Mouse (Mus musculus) hindbrain, postnatal 0 days (tissue): Measurements from ENCODE around the gene Csk. TPM values are rescaled to one million over a fixed set of nuclear protein-coding genes. Genes with fewer than 3 reads are reported as not detected.
A peak's percentile ranks its signal among the peaks of the same experiment; 100 is the strongest.

ENCODE experiments used
- ATAC-seq: fragments of 200-750 bp; cut with Nextera tagmentation; 2 replicates; pipeline ENCODE4 v1.8.0; 2017; ENCODE audit warnings: mild to moderate bottlenecking, moderate TSS enrichment, moderate library complexity
- DNase-seq: peaks from one replicate; pipeline ENCODE4 v3.0.0-alpha.2; 2015; ENCODE audit warnings: low spot score
- H3K27ac ChIP-seq: fragments of 300-500 bp; sonication (generic); 2 replicates; pipeline ENCODE4 v1.5.1; 2014; ENCODE audit warnings: mild to moderate bottlenecking
- H3K27me3 ChIP-seq: fragments of 300-500 bp; sonication (generic); 2 replicates; pipeline ENCODE4 v1.6.1; 2014; ENCODE audit warnings: low read length, mixed read lengths; ENCODE audit not compliant: insufficient read depth
- H3K36me3 ChIP-seq: fragments of 300-500 bp; sonication (generic); 2 replicates; pipeline ENCODE4 v1.6.1; 2014; ENCODE audit warnings: low read length, mixed read lengths; ENCODE audit not compliant: insufficient read depth
- H3K4me1 ChIP-seq: fragments of 300-500 bp; sonication (generic); 2 replicates; pipeline ENCODE4 v1.6.1; 2014; ENCODE audit warnings: antibody characterized with exemption, low read length, mixed read lengths; ENCODE audit not compliant: insufficient read depth
- H3K4me2 ChIP-seq: fragments of 300-500 bp; sonication (generic); 2 replicates; pipeline ENCODE4 v1.6.1; 2014; ENCODE audit warnings: low read depth, mild to moderate bottlenecking, low read length, moderate library complexity, mixed read lengths
- H3K4me3 ChIP-seq: fragments of 300-500 bp; sonication (generic); 2 replicates; pipeline ENCODE4 v1.5.1; 2014; ENCODE audit warnings: low read length
- H3K9ac ChIP-seq: fragments of 300-500 bp; sonication (generic); replicated peaks from 2 replicates; pipeline ENCODE4 v1.6.1; 2014; ENCODE audit warnings: mild to moderate bottlenecking, low read length, moderate library complexity, mixed read lengths
- H3K9me3 ChIP-seq: fragments of 300-500 bp; sonication (generic); 2 replicates; pipeline ENCODE4 v1.6.1; 2016; ENCODE audit warnings: low read length, mixed read lengths
- CTCF ChIP-seq: IDR thresholded peaks from 2 replicates; pipeline ENCODE4 v1.5.1; 2016; ENCODE audit warnings: antibody characterized with exemption, control low read depth, low read depth
- WGBS: fragments of 180-500 bp; shearing (Covaris S2); extraction: QIAGEN DNeasy Blood & Tissue Kit; methylation state at CpG from one replicate; pipeline ENCODE4 v1.1.7; 2014; 5-methylcytosine and 5-hydroxymethylcytosine counted together
- polyA plus RNA-seq: library from polyadenylated mRNA; unstranded; fragments of >200 nt; fragmentation: Nextera tagmentation; extraction: Ambion mirVana; gene quantifications from 2 replicates; pipeline ENCODE4 v1.2.1, GENCODE M21; 2015
- total RNA-seq: library from RNA; depleted of rRNA; stranded (reverse); fragments of >200 nt; gene quantifications from 2 replicates; pipeline ENCODE4 v1.2.3, GENCODE M21; 2014

Gene Csk
- total and polyA plus RNA-seq, 2 experiments from 2014 or later = 44.4 to 129 TPM

DNA sequence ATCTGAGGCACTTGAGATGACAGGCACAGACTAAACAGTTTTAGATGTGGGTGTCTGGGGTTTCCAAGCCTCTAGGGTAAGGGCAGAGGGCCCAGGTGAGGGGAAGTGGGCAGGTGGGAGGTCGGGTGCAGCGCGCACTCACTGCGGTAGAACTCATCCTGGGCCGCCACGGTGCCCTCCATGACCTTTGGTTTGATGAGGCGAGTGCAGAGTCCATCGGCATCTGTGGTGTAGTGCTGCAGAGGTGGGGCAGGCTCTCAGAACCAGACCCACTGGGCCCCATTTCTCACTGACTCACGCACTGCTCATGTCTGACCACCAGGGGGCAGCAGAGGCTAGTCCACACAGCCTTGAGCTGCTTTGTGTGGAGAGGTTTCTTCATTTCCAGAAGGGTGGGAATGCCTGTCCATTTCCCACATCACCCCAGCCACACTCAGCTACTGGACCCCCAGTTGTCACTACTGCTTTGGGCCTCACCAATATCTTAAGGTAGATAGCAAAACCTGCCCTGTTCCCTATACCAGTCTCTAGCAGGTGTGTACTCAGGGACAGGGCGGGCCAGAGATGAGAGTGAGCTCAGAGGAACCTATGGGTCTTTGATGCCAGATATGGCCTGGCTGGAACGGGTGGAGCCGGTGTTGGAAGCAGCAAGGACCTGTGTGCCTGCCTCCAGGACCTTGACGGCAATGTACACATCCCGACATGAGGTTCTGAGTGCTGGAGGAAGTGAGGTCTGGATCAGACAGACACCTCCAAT is 24.1 kb downstream of the Csk start:
- peaks cover 64% of the 10 kb centered on the region for H3K36me3 ChIP-seq
- H3K4me1 ChIP-seq = no peaks in the 10 kb centered on the region; the same call in 1 of the 2 replicates
- 73% methylated on average over 14 of the region's 14 CpGs for WGBS
- no peaks in the 10 kb centered on the region for H3K9me3 ChIP-seq
- peak; percentile 80 for ATAC-seq
- H3K27ac ChIP-seq = peak overlapping the region; percentile 27; the same call in 1 of the 2 replicates
- no peak overlapping the region for H3K4me3 ChIP-seq
- H3K4me2 ChIP-seq = no peak overlapping the region
- DNase-seq = peak; percentile 84
- H3K9ac ChIP-seq = no peak overlapping the region
- peak; percentile 99 for TF ChIP-seq CTCF
- no peaks in the 10 kb centered on the region for H3K27me3 ChIP-seq

DNA sequence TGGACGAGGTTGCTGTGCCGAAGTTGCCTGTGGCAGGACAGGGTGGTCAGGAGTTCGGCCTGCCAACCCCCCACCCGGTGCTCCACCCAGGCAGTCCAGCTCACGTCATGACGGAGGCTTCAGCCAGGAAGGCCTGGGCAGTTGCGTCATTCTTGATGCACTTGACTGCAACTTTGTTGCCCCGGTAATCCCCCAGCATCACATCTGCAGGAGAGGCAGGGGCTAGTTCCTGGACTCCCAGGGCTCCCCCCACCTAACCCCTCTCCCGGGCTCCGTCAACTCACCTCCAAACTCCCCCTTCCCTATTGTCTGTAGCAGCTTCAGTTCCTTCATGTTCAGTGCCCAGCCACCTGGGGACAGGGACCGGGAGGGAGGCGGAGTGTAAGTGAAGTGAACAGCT is 24.7 kb downstream of the Csk start:
- H3K4me2 ChIP-seq = no peak overlapping the region
- H3K4me1 ChIP-seq = no peaks in the 10 kb centered on the region

DNA sequence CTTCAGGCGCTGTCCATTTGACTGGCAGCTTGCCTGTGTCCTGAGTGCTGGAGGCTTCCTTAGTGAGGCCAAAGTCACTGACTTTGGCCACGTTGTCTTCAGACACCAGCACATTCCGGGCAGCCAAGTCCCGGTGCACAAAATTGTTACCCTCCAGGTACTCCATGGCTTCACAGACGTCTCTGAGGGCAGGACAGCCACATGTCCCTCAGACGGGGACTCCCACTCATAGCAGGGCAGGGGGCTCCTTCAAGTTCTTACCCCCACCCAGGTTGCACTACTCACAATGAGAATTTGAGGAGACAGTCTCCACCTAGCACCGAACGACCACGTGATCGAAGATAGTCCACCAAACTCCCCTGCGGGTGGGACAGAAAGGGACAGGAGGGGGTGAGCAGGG is 25.5 kb downstream of the Csk start:
- no peak overlapping the region for H3K4me3 ChIP-seq
- H3K9ac ChIP-seq = no peak overlapping the region
- H3K36me3 ChIP-seq = peaks cover 64% of the 10 kb centered on the region
- no peak for TF ChIP-seq CTCF
- no peak overlapping the region for H3K27ac ChIP-seq
- H3K27me3 ChIP-seq = no peaks in the 10 kb centered on the region
- WGBS = 94% methylated on average over 11 of the region's 11 CpGs
- H3K4me1 ChIP-seq = no peaks in the 10 kb centered on the region
- ATAC-seq = no peak
- DNase-seq = no peak
- no peak overlapping the region for H3K4me2 ChIP-seq
- H3K9me3 ChIP-seq = no peaks in the 10 kb centered on the region

More for the DNA sequence above, 24.7 kb downstream of the Csk start:
- Histone ChIP-seq H3K9me3 (no peaks in the 10 kb centered on the region), H3K27ac (no peak overlapping the region), H3K9ac (no peak overlapping the region), H3K36me3 (peaks cover 64% of the 10 kb centered on the region), H3K27me3 (no peaks in the 10 kb centered on the region), H3K4me3 (no peak overlapping the region)
- WGBS = 89% methylated on average over 12 of the region's 12 CpGs
- no peak for TF ChIP-seq CTCF
- DNase-seq (no peak), ATAC-seq (no peak)

DNA sequence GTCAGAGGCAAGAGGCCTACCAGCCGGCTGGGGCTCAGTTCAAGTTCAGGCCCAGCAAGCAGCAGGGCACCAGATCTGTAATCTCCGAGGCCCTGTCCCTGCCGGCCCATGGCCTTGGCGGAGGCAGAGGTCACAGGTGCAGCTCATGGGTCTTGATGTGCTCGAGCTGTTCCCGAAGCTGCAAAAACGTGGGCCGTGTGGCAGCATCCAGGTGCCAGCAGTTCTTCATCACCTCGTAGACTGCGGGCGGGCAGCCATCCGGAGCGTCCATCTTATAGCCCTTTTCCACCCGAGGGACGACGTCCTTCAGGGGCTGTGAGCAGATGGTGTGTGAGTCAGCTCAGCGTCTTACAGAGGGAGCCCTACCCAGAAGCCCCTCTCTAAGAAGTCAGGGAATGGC is 26.2 kb downstream of the Csk start:
- H3K4me1 ChIP-seq = no peaks in the 10 kb centered on the region
- no peak overlapping the region for H3K4me2 ChIP-seq
- 80% methylated on average over 17 of the region's 17 CpGs for WGBS
- H3K4me3 ChIP-seq = no peak overlapping the region
- no peaks in the 10 kb centered on the region for H3K9me3 ChIP-seq
- no peak for TF ChIP-seq CTCF
- peaks cover 64% of the 10 kb centered on the region for H3K36me3 ChIP-seq
- no peak for DNase-seq
- no peak overlapping the region for H3K9ac ChIP-seq
- ATAC-seq = no peak
- no peaks in the 10 kb centered on the region for H3K27me3 ChIP-seq
- H3K27ac ChIP-seq = no peak overlapping the region

DNA sequence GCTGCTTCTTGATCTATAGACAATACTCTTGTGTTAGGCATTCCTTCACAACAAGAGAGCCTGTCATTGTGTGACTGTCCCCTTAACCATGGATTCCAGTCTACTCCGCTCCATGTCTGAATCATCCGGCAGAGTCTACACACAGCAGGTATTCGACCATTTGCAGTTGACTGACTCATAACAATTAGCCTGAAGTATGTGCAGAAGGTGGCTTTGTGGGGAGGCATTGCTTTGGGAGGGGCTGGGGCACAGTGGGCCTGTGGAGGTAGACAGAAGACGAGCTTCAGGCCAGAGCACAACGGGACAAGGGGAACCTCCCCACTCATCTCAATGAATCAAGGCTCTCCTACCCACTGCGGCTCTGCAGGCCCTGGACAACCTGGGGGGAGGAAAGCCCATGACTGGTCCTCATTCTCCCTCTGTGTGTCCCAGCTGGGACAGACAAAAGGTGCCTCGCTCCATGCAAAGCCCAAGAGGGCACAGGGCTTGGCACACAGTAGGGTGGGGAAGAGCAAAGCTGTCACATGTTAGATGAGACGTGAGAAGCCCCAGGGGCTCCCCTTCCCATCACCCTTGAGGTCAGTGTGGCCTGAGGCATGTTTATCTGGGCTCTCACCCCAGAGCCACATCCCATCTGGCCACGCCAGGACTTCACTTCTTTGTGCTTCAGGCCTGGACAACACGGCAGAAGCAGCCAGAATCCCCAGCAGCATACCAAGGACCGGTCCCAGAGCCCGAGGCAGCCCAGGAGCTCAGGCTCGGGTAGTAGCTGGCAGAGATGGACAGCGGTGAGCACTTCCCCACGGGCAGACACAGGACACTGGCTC is 27.5 kb downstream of the Csk start:
- no peak overlapping the region for H3K9ac ChIP-seq
- no peaks in the 10 kb centered on the region for H3K4me1 ChIP-seq
- H3K4me3 ChIP-seq = no peak overlapping the region
- no peak overlapping the region for H3K4me2 ChIP-seq
- no peaks in the 10 kb centered on the region for H3K9me3 ChIP-seq
- TF ChIP-seq CTCF = no peak
- WGBS = 41% methylated on average over 15 of the region's 15 CpGs
- no peaks in the 10 kb centered on the region for H3K27me3 ChIP-seq
- DNase-seq (no peak), ATAC-seq (no peak)
- H3K27ac ChIP-seq = peak overlapping the region; percentile 26; the same call in 1 of the 2 replicates
- H3K36me3 ChIP-seq = peaks cover 57% of the 10 kb centered on the region

DNA sequence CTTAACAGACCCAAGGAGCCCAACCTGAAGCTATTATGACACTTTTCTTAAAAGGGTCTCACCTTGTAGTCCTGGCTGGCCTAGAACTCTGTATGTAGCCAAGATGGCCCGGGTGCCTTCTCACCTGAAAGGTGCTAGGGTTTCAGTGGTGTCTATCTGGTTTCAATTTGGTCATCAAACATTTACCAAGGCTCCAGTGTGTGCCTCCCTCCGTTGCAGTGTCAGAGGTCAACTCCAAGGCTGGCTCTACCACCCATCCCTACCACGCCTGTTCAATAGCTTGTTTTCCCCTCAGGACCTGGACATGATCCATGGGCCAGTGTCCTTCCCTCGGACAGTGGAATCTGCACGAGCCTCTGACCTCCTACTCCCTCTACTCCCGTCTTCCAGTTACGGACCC is 29.1 kb downstream of the Csk start:
- H3K36me3 ChIP-seq = peaks cover 42% of the 10 kb centered on the region
- WGBS = 88% methylated on average over 7 of the region's 7 CpGs
- H3K9ac ChIP-seq = no peak overlapping the region
- no peak overlapping the region for H3K4me2 ChIP-seq
- H3K4me1 ChIP-seq = no peaks in the 10 kb centered on the region
- DNase-seq (no peak), ATAC-seq (no peak)
- no peaks in the 10 kb centered on the region for H3K27me3 ChIP-seq
- H3K27ac ChIP-seq = no peak overlapping the region
- H3K9me3 ChIP-seq = no peaks in the 10 kb centered on the region
- TF ChIP-seq CTCF = no peak
- no peak overlapping the region for H3K4me3 ChIP-seq

DNA sequence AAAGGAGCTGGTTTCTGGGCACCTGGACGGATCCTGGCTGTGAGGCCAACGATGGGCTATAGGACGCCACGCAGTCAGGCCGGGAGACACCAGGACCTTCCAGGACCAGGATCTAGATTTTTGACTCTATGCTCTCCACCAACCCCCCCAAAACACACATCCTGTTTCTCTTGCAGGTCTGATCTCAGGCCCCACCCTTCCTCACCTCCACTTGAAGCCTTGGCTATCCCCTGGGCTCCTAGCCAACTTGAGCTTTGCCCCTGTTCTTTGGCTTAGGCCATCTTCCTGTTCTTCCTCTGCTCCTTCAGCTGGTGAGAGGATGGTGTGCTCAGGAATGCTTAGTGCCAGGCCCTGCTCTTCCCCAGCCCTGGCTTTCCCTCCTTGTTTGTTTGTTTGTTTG is 32.8 kb downstream of the Csk start, which contains the start of gene Lman1l:
Lman1l (minus strand) TSS at position 101 of the 400 bp plus-strand sequence.
- Histone ChIP-seq H3K4me1 (no peaks in the 10 kb centered on the region), H3K9me3 (no peaks in the 10 kb centered on the region), H3K27me3 (no peaks in the 10 kb centered on the region), H3K27ac (no peak within 1 kb of the TSS), H3K36me3 (peaks cover 10% of the 10 kb centered on the region; the same call in 1 of the 2 replicates), H3K4me3 (no peak within 1 kb of the TSS), H3K4me2 (no peak within 1 kb of the TSS), H3K9ac (no peak within 1 kb of the TSS)
- DNase-seq (no peak), ATAC-seq (no peak)
- TF ChIP-seq CTCF = no peak
- WGBS = 90% methylated on average over 5 of the region's 5 CpGs
